Mouse (Mus musculus) kidney, adult 2 months (tissue): ENCODE data around the gene Mroh3. TPM values are rescaled to one million over a fixed set of nuclear protein-coding genes. Genes with fewer than 3 reads are reported as not detected.

ENCODE experiments used
- DNase-seq: peaks from one replicate; pipeline ENCODE4 v3.0.0; 2021
- H3K27ac ChIP-seq: fragments of 200-500 bp; 2 replicates; pipeline ENCODE4 v1.5.1; 2012; ENCODE audit warnings: low read depth, low read length, control low read depth, inconsistent platforms; ENCODE audit not compliant: insufficient read depth
- H3K27me3 ChIP-seq: fragments of 200-500 bp; replicated peaks from 2 replicates; pipeline ENCODE4 v1.6.1; 2012; ENCODE audit warnings: mild to moderate bottlenecking, moderate library complexity, low read length, inconsistent platforms; ENCODE audit not compliant: control insufficient read depth, insufficient read depth
- H3K36me3 ChIP-seq: fragments of 200-500 bp; 2 replicates; pipeline ENCODE4 v1.6.1; 2012; ENCODE audit warnings: mild to moderate bottlenecking, moderate library complexity, low read length, inconsistent platforms; ENCODE audit not compliant: control insufficient read depth, insufficient read depth
- H3K4me1 ChIP-seq: fragments of 200-500 bp; 2 replicates; pipeline ENCODE4 v1.6.1; 2011; ENCODE audit warnings: low read length; ENCODE audit not compliant: control insufficient read depth, insufficient read depth
- H3K4me3 ChIP-seq: fragments of 200-500 bp; 2 replicates; pipeline ENCODE4 v1.5.1; 2011; ENCODE audit warnings: mild to moderate bottlenecking, low read depth, low read length, control low read depth; ENCODE audit not compliant: insufficient read depth
- CTCF ChIP-seq: fragments of 200-500 bp; conservative IDR thresholded peaks from 2 replicates; pipeline ENCODE4 v1.5.1; 2011; ENCODE audit warnings: low read depth, mild to moderate bottlenecking, control low read depth, low read length, moderate library complexity, mixed read lengths; ENCODE audit not compliant: insufficient read depth, insufficient read length
- POLR2A ChIP-seq: fragments of 200-500 bp; IDR thresholded peaks from one replicate; pipeline ENCODE4 v1.6.1; 2011; ENCODE audit warnings: low read depth, low read length, control low read depth
- WGBS: fragments of 180-500 bp; shearing (Covaris S2); methylation state at CpG from one replicate; pipeline ENCODE4 v1.1.7; 2018; 5-methylcytosine and 5-hydroxymethylcytosine counted together
- polyA plus RNA-seq: library from polyadenylated mRNA; depleted of rRNA; stranded (reverse); fragments of >200 nt; gene quantifications from 2 replicates; pipeline ENCODE4 v1.2.3, GENCODE M21; 2012

Mroh3 gene
- polyA plus RNA-seq, 1 experiment, result 0.44 TPM

GRCm38 (mm10) chr1:136234595-136235092 is 22.0 kb upstream of the Mroh3 start:
- no peaks in the 10 kb centered on the region for H3K36me3 ChIP-seq
- H3K4me3 ChIP-seq, result peak overlapping the region; percentile 53
- 11% methylated on average over 9 of the region's 9 CpGs for WGBS
- no peak overlapping the region for H3K27ac ChIP-seq
- no peak for TF ChIP-seq POLR2A
- TF ChIP-seq CTCF, result peak; percentile 40
- no peak for DNase-seq
- H3K4me1 ChIP-seq, result peaks cover 5% of the 10 kb centered on the region; the same call in 1 of the 2 replicates
- no peaks in the 10 kb centered on the region for H3K27me3 ChIP-seq

- DNase-seq, result peak; percentile 37
- WGBS, result 2% methylated on average over 51 of the region's 51 CpGs
- H3K27me3 ChIP-seq, result no peaks in the 10 kb centered on the region
- H3K36me3 ChIP-seq, result no peaks in the 10 kb centered on the region
- no peak within 1 kb of the TSS for H3K27ac ChIP-seq
- peak within 1 kb of the TSS; percentile 53 for H3K4me3 ChIP-seq
- TF ChIP-seq POLR2A (no peak), CTCF (no peak)
- peaks cover 5% of the 10 kb centered on the region; the same call in 1 of the 2 replicates for H3K4me1 ChIP-seq
Measured at GRCm38 (mm10) chr1:136233892-136234594, 21.4 kb upstream of the Mroh3 start, which contains the start of gene Inava. Inava (minus strand) TSS chr1:136234264.

- H3K4me3 ChIP-seq, result no peak overlapping the region
- H3K4me1 ChIP-seq, result peaks cover 5% of the 10 kb centered on the region
- H3K27me3 ChIP-seq, result no peaks in the 10 kb centered on the region
- H3K27ac ChIP-seq, result no peak overlapping the region
- H3K36me3 ChIP-seq, result no peaks in the 10 kb centered on the region
- DNase-seq, result no peak
- no peak for TF ChIP-seq CTCF
- TF ChIP-seq POLR2A, result no peak
- 25% methylated on average over 23 of the region's 23 CpGs for WGBS
Measured at GRCm38 (mm10) chr1:136232986-136233790, 20.6 kb upstream of the Mroh3 start.

DNA sequence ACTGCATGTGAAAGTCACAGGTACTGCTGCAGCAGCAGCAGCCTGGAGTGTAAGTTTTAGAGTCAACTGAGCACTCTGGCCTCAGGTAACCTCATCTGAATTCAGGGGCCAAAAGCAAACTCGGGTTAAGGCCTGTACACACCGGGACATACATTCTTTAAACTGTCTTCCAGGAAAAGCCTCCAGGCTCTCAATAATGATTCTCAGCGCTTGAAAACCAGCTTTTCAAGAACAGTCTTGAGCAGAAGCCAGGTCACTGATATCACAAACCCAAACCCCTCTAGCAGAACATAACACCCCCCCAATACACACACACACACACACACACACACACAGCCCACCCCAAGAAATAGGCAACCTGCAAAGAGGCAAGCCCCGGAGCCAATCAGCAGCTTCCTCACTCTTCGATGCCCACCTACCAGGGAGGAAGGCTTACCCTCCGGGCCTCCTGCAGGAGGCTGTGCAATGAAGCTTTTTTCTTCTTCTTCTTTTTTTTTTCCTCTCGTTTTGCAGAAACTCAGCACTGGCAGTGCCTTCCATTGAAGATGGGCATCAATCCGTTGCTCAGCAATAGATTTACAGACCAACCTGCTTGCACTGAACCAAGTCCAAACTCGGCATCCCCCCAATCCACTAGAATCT is 19.8 kb upstream of the Mroh3 start:
- Histone ChIP-seq H3K4me1 (peaks cover 9% of the 10 kb centered on the region), H3K36me3 (no peaks in the 10 kb centered on the region), H3K27ac (no peak overlapping the region), H3K27me3 (no peaks in the 10 kb centered on the region), H3K4me3 (no peak overlapping the region)
- TF ChIP-seq CTCF, result no peak
- no peak for TF ChIP-seq POLR2A
- no peak for DNase-seq
- 25% methylated on average over 9 of the region's 9 CpGs for WGBS

DNA sequence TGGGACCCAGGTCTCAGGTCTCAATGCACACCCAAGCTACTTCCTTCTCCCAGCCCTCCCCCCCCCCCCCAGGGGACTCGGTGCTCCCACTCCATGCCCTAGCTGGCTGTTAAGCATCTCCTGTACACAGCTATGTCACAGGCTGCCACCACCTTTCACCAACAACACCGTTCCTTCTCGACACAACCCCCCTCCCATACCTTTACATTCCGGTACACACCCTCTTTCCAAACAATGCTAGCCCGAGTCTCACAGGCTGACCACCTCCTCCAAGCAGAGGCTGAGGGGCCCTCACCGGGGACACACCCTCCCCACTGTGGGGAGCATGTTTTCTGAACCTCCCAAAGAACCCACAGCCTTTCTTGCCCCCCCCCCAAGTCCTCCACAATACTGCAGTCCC is 19.0 kb upstream of the Mroh3 start:
- Histone ChIP-seq H3K4me3 (no peak overlapping the region), H3K27me3 (no peaks in the 10 kb centered on the region), H3K27ac (no peak overlapping the region), H3K36me3 (no peaks in the 10 kb centered on the region), H3K4me1 (peaks cover 13% of the 10 kb centered on the region)
- no peak for DNase-seq
- 32% methylated on average over 6 of the region's 6 CpGs for WGBS
- no peak for TF ChIP-seq POLR2A
- TF ChIP-seq CTCF, result no peak

- Histone ChIP-seq H3K4me1 (peaks cover 13% of the 10 kb centered on the region), H3K27ac (peak overlapping the region; percentile 82), H3K4me3 (peak overlapping the region; percentile 64), H3K27me3 (no peaks in the 10 kb centered on the region), H3K36me3 (no peaks in the 10 kb centered on the region)
- DNase-seq, result peak; percentile 87
- 42% methylated on average over 11 of the region's 11 CpGs for WGBS
- TF ChIP-seq POLR2A (peak; percentile 14), CTCF (no peak)
Measured at GRCm38 (mm10) chr1:136230201-136230600, 17.6 kb upstream of the Mroh3 start.
